Mouse (Mus musculus) CH12.LX (cell line): ENCODE measurements around the gene Cep78. TPM values are rescaled to one million over a fixed set of nuclear protein-coding genes. Genes with fewer than 3 reads are reported as not detected.

Experiments used
- DNase-seq: peaks from one replicate; pipeline ENCODE4 v3.0.0-alpha.2; 2013; ENCODE audit errors: extremely low read depth
- H3K27ac ChIP-seq: 2 replicates; pipeline ENCODE4 v1.5.1; 2012; ENCODE audit warnings: low read depth, mild to moderate bottlenecking, control low read depth, moderate library complexity; ENCODE audit not compliant: insufficient read depth
- H3K27me3 ChIP-seq: replicated peaks from 2 replicates; pipeline ENCODE3; 2012; ENCODE audit warnings: inconsistent platforms
- H3K36me3 ChIP-seq, 2 experiments: replicated peaks in 1 of 2; 2 replicates each; pipeline versions ENCODE3 to v1.6.1; 2012; ENCODE audit warnings: inconsistent platforms in 1 of 2, low read length in 1 of 2, mild to moderate bottlenecking in 1 of 2, mixed read lengths in 1 of 2, moderate library complexity in 1 of 2; ENCODE audit not compliant: control insufficient read depth in 1 of 2, insufficient read depth in 1 of 2
- H3K4me1 ChIP-seq, 2 experiments: 2 replicates each; pipeline ENCODE4 v1.6.1; 2012; ENCODE audit warnings: inconsistent platforms in 1 of 2, moderate library complexity in 1 of 2; ENCODE audit not compliant: insufficient read depth in 2 of 2, control insufficient read depth in 1 of 2
- H3K4me2 ChIP-seq: 2 replicates; pipeline ENCODE4 v1.6.1; 2012; ENCODE audit warnings: low read depth, mild to moderate bottlenecking, control low read depth; ENCODE audit not compliant: poor library complexity, insufficient read depth, severe bottlenecking
- H3K4me3 ChIP-seq, 3 experiments: fragments of 150-350 bp in 1 of 3; sonication (generic) in 1 of 3; replicated peaks in 1 of 3; 2 replicates each; pipeline versions ENCODE3 to v1.5.1; 2011 to 2012; ENCODE audit warnings: low read depth in 2 of 3, low read length in 2 of 3, mild to moderate bottlenecking in 2 of 3, moderate library complexity in 2 of 3, control low read depth in 1 of 3, improper control_type of control experiment in 1 of 3, inconsistent platforms in 1 of 3, mixed read lengths in 1 of 3; ENCODE audit not compliant: poor library complexity in 1 of 3
- H3K79me2 ChIP-seq: replicated peaks from 2 replicates; pipeline ENCODE4 v1.6.1; 2012; ENCODE audit warnings: mild to moderate bottlenecking, moderate library complexity; ENCODE audit not compliant: control insufficient read depth, poor library complexity, insufficient read depth, severe bottlenecking; ENCODE audit errors: extremely low read depth
- H3K9ac ChIP-seq: 2 replicates; pipeline ENCODE4 v1.6.1; 2012; ENCODE audit warnings: low read depth, mild to moderate bottlenecking, control low read depth, moderate library complexity; ENCODE audit not compliant: insufficient read depth
- H3K9me3 ChIP-seq: replicated peaks from 2 replicates; pipeline ENCODE3; 2012; ENCODE audit warnings: low read length, inconsistent platforms, mixed read lengths
- CHD1 ChIP-seq: IDR thresholded peaks from 2 replicates; pipeline ENCODE4 v1.6.1; 2012; ENCODE audit warnings: low read depth, low read length, improper control_type of control experiment, inconsistent platforms
- ELF1 ChIP-seq: IDR thresholded peaks from 2 replicates; pipeline ENCODE4 v1.6.1; 2014; ENCODE audit warnings: low read depth, mild to moderate bottlenecking, inconsistent platforms, low read length, improper control_type of control experiment
- EP300 ChIP-seq: IDR thresholded peaks from 2 replicates; pipeline ENCODE4 v1.6.1; 2011; ENCODE audit warnings: low read length, improper control_type of control experiment
- MAFK ChIP-seq: IDR thresholded peaks from 2 replicates; pipeline ENCODE4 v1.6.1; 2011; ENCODE audit warnings: low read length, improper control_type of control experiment; ENCODE audit not compliant: insufficient replicate concordance
- MEF2A ChIP-seq: IDR thresholded peaks from 2 replicates; pipeline ENCODE4 v1.6.1; 2014; ENCODE audit warnings: low read depth, mild to moderate bottlenecking, inconsistent platforms, low read length, improper control_type of control experiment, borderline replicate concordance
- NRF1 ChIP-seq: IDR thresholded peaks from 2 replicates; pipeline ENCODE4 v1.6.1; 2014; ENCODE audit warnings: low read depth, mild to moderate bottlenecking, inconsistent platforms, low read length, improper control_type of control experiment, moderate library complexity
- PAX5 ChIP-seq: IDR thresholded peaks from 2 replicates; pipeline ENCODE4 v1.6.1; 2012; ENCODE audit warnings: low read length, inconsistent platforms, mixed read lengths
- RAD21 ChIP-seq: IDR thresholded peaks from 2 replicates; pipeline ENCODE4 v1.6.1; 2011; ENCODE audit warnings: low read depth, mild to moderate bottlenecking, low read length, improper control_type of control experiment, moderate library complexity
- TBP ChIP-seq: conservative IDR thresholded peaks from 2 replicates; pipeline ENCODE4 v1.6.1; 2011; ENCODE audit warnings: low read depth, low read length, improper control_type of control experiment
- ZNF384 ChIP-seq: IDR thresholded peaks from 2 replicates; pipeline ENCODE4 v1.6.1; 2012; ENCODE audit warnings: low read depth, low read length, improper control_type of control experiment, inconsistent platforms
- dilution Hi-C: fragments of 300-500 bp; cut with MboI; formaldehyde crosslinking; loops from 2 replicates; pipeline ENCODE4 v1.14.3; 2020; ENCODE audit warnings: low sequenced_read_pairs; ENCODE audit not compliant: extremely low pct_unique_long_range_greater_than_20kb, extremely low pct_ligation_motif_present
- in situ Hi-C: fragments of 300-500 bp; cut with MboI; formaldehyde crosslinking; loops from 3 replicates; pipeline ENCODE4 v1.14.3; 2019; ENCODE audit warnings: low sequenced_read_pairs, low pct_ligation_motif_present, low pct_unique_long_range_greater_than_20kb, mixed read lengths
- polyA plus RNA-seq: library from polyadenylated mRNA; unstranded; fragments of >175 nt; gene quantifications from 2 replicates; pipeline ENCODE4 v1.2.1, GENCODE M21; 2012; ENCODE audit warnings: low read depth; ENCODE audit not compliant: insufficient read length
- total RNA-seq, 2 experiments: library from RNA; depleted of rRNA; stranded (reverse); fragments of 300-350 nt in 1 of 2; fragments of >200 nt in 1 of 2; gene quantifications; 2 replicates each; pipeline ENCODE4 v1.2.3; 2012 to 2014

The Cep78 gene
- total and polyA plus RNA-seq, 3 experiments, result 9.9 to 18.3 (median 11.7) TPM

DNA sequence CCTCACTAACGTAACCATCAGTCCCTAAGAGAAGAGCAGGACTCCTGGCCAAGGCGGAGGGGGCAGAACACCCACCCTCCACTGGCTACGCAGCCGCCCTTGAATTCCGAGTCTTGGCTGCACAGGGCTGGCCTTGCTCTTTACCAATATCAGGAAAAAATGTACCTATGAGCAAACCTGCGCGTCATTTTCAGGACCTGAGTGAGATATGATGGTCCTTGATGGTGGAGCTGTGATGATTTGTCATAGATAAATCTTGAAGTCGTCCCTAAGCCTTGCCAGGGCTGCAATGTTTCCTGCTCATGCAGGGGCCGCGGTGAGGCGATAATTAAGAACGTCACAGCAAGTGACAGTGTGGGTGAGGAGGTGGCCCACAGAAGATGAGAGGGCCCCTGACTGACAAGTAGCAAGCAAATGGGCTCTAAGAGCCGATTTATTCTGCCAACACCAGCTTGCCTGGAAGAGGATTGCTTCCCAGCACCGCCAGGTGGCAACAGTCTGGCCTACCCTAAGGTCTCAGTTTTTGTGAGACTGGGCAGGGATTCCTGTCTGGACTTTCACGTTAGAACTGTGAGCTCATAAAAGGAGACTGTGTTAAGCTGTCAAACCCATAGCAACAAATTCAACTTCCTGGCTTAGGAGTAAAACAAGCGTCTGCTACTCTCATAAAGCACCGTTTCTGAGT is 21.6 kb downstream of the Cep78 start:
- peaks cover 5 to 16% of the 10 kb centered on the region in 2 experiments for H3K4me1 ChIP-seq
- no peak for DNase-seq
- TF ChIP-seq NRF1 (no peak), TBP (no peak), MAFK (no peak)
- no peaks in the 10 kb centered on the region for H3K27me3 ChIP-seq
- no peak overlapping the region for H3K27ac ChIP-seq
- in situ Hi-C loops, result loop anchor here (5.0 to 10.0 kb wide), 2 partner anchors 36 to 58 kb away; no protein-coding TSS in a partner anchor
- H3K9ac ChIP-seq, result no peak overlapping the region
- dilution Hi-C loops, result no loop called here
- peaks cover 3 to 56% of the 10 kb centered on the region in 2 experiments for H3K36me3 ChIP-seq
- no peaks in the 10 kb centered on the region for H3K79me2 ChIP-seq
- H3K9me3 ChIP-seq, result no peaks in the 10 kb centered on the region
- no peak overlapping the region for H3K4me3 ChIP-seq
- no peak overlapping the region for H3K4me2 ChIP-seq

DNA sequence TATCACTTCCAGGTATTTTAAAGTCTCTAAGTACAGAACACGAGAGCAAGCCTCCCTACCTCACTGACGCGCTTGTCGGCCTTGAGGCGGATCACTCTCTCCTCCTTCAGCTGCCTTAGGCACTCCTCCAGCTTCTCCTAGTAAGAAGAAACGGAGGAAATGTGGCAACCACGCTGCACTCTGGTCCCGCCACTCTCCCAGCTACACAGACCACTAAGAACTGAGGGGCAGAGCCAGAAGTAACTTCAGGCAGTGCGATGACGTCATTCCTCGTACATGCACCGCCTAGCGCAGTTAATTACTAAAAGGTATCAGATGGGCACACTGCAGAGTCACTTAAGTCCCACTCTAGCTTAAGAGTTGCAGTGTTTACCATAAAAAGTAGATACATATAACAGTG is 22.5 kb downstream of the Cep78 start:
- Histone ChIP-seq H3K4me2 (no peak overlapping the region), H3K9me3 (no peaks in the 10 kb centered on the region), H3K9ac (no peak overlapping the region), H3K4me3 (no peak overlapping the region), H3K36me3 (peaks cover 3 to 53% of the 10 kb centered on the region in 2 experiments), H3K27me3 (no peaks in the 10 kb centered on the region), H3K27ac (no peak overlapping the region), H3K79me2 (no peaks in the 10 kb centered on the region), H3K4me1 (peaks cover 5 to 16% of the 10 kb centered on the region in 2 experiments)
- no peak for DNase-seq
- dilution Hi-C loops (no loop called here), in situ Hi-C loops (loop anchor here (5.0 to 10.0 kb wide), 2 partner anchors 35 to 58 kb away; no protein-coding TSS in a partner anchor)
- no peak for TF ChIP-seq CHD1
- no peak for TF ChIP-seq ZNF384
- no peak for TF ChIP-seq PAX5
- TF ChIP-seq MEF2A, result no peak
- TF ChIP-seq RAD21, result no peak

- Histone ChIP-seq H3K27ac (no peak overlapping the region), H3K9ac (no peak overlapping the region), H3K4me3 (no peak overlapping the region), H3K9me3 (no peaks in the 10 kb centered on the region), H3K4me1 (peaks cover 0 to 16% of the 10 kb centered on the region in 2 experiments; a peak in 3 of 4 replicates), H3K27me3 (no peaks in the 10 kb centered on the region)
- no peak for DNase-seq
- in situ Hi-C loops, result no loop called here
- no peak for TF ChIP-seq EP300
- no peak for TF ChIP-seq ELF1
- TF ChIP-seq, all 38 proteins: peak for 0
- dilution Hi-C loops, result no loop called here
- Histone ChIP-seq H3K36me3 (peaks cover 0 to 7% of the 10 kb centered on the region in 2 experiments), H3K4me2 (no peak overlapping the region), H3K79me2 (no peaks in the 10 kb centered on the region)
Measured at GRCm38 (mm10) chr19:15950225-15950624, 34.6 kb downstream of the Cep78 start.
